Mouse (Mus musculus) forebrain, embryonic 11.5 days (tissue): ENCODE results near the gene Limd1. TPM values are rescaled to one million over a fixed set of nuclear protein-coding genes. Genes with fewer than 3 reads are reported as not detected.

Source experiments
- ATAC-seq: fragments of 200-750 bp; cut with Nextera tagmentation; replicated peaks from 2 replicates; pipeline ENCODE4 v1.8.0; 2017; ENCODE audit warnings: moderate TSS enrichment; ENCODE audit not compliant: low FRiP score
- DNase-seq: peaks from one replicate; pipeline ENCODE4 v3.0.0-alpha.2; 2017; ENCODE audit warnings: low spot score
- H3K27ac ChIP-seq: fragments of 300-500 bp; sonication (generic); 2 replicates; pipeline ENCODE4 v1.5.1; 2014; ENCODE audit warnings: low read depth, low read length
- H3K27me3 ChIP-seq: fragments of 300-500 bp; sonication (generic); 2 replicates; pipeline ENCODE4 v1.6.1; 2014; ENCODE audit warnings: mild to moderate bottlenecking, low read length, mixed read lengths; ENCODE audit not compliant: control insufficient read depth, insufficient read depth
- H3K36me3 ChIP-seq: fragments of 300-500 bp; sonication (generic); 2 replicates; pipeline ENCODE4 v1.6.1; 2014; ENCODE audit warnings: mild to moderate bottlenecking, low read length, moderate library complexity, mixed read lengths; ENCODE audit not compliant: control insufficient read depth, insufficient read depth
- H3K4me1 ChIP-seq: fragments of 300-500 bp; sonication (generic); replicated peaks from 2 replicates; pipeline ENCODE4 v1.6.1; 2014; ENCODE audit warnings: low read length, mixed read lengths; ENCODE audit not compliant: control insufficient read depth, insufficient read depth
- H3K4me2 ChIP-seq: fragments of 300-500 bp; sonication (generic); 2 replicates; pipeline ENCODE4 v1.6.1; 2014; ENCODE audit warnings: low read depth, mild to moderate bottlenecking, low read length, moderate library complexity, mixed read lengths; ENCODE audit not compliant: severe bottlenecking
- H3K4me3 ChIP-seq: fragments of 300-500 bp; sonication (generic); 2 replicates; pipeline ENCODE4 v1.5.1; 2014; ENCODE audit warnings: low read depth, low read length
- H3K9ac ChIP-seq: fragments of 300-500 bp; sonication (generic); 2 replicates; pipeline ENCODE4 v1.6.1; 2014; ENCODE audit warnings: low read length
- H3K9me3 ChIP-seq: fragments of 300-500 bp; sonication (generic); 2 replicates; pipeline ENCODE4 v1.6.1; 2016; ENCODE audit warnings: low read length, mixed read lengths; ENCODE audit not compliant: control insufficient read depth
- WGBS: fragments of 180-500 bp; shearing (Covaris S2); extraction: QIAGEN DNeasy Blood & Tissue Kit; methylation state at CpG from one replicate; pipeline ENCODE4 v1.1.7; 2014; 5-methylcytosine and 5-hydroxymethylcytosine counted together
- polyA plus RNA-seq: library from polyadenylated mRNA; unstranded; fragments of >200 nt; fragmentation: Nextera tagmentation; extraction: Ambion mirVana; gene quantifications from 2 replicates; pipeline ENCODE4 v1.2.1, GENCODE M21; 2014

The Limd1 gene
- polyA plus RNA-seq, 1 experiment from 2014 or later, result 52.3 TPM

DNA sequence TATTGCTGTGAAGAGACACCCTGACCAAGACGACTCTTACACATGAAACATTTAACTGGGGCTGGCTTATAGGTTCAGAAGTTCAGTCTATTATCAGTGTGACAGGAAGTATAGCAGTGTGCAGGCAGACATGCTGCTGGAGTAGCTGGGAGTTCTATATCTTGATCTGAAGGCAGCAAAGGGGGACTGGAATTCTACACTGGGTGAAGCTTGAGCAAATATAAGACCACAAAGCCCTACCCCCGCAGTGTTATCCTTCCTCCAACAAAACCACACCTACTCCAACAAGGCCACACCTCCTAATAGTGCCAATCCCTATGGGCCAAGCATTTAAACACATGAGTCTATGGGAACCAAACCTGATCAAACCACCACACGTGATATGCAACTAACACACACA lies 26.7 kb upstream of the Limd1 start:
- Histone ChIP-seq H3K4me1 (no peaks in the 10 kb centered on the region), H3K27ac (no peak overlapping the region), H3K27me3 (no peaks in the 10 kb centered on the region), H3K9me3 (no peaks in the 10 kb centered on the region), H3K4me3 (no peak overlapping the region), H3K36me3 (no peaks in the 10 kb centered on the region), H3K9ac (no peak overlapping the region), H3K4me2 (no peak overlapping the region)
- DNase-seq (no peak), ATAC-seq (no peak)
- 82% methylated on average over 3 of the region's 3 CpGs for WGBS

DNA sequence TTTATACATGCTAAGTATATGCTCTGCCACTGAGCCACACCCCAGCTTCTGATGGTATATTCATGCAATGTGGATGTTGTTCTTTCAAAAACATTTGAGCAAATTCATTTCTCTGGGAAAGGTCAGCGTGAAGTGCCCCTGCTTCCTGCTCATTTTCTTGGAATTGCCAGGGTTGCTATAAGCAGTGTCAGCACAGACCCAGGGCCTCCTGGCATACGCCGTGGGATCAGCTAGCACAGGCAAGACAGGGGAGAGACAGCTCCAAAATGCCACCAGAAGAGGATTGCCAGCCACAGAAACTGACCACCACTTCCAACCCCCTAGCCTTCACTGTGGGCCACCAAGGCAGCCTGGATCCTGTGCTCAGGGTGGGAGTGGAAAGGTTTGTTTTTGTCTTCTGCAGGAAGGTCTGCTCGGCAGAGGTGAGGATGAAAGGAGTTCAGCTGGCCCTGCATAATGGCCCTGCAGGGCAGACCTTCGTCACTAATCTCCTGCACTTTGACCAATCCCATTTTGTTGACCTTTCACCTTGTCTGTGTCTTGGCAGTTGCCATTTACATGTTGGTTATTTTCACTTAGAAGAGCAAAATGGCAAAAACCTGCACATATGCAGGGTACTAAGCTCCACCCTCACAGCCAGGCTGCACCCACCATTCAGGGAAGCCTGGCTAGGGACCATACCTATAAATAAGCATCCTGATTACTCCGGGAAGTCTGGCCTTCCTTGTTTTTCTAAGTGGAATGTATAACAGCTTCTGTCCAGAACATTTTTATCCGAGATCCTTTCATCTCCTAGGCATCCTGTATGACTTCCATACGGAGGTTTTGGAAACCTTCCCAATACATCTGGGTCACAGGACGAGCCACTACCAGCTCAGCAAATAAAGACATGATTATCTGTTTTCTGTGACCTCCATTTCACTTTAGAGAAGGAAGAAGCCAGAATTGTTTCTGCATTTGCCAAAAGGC lies 21.6 kb upstream of the Limd1 start:
- no peaks in the 10 kb centered on the region for H3K4me1 ChIP-seq
- H3K27me3 ChIP-seq, result 0 out of 2 replicates have a peak, but pooled peaks cover 2% of the 10 kb centered on the region
- no peak overlapping the region for H3K27ac ChIP-seq
- no peak overlapping the region for H3K4me2 ChIP-seq
- H3K36me3 ChIP-seq, result no peaks in the 10 kb centered on the region
- H3K9ac ChIP-seq, result no peak overlapping the region
- H3K4me3 ChIP-seq, result no peak overlapping the region
- no peaks in the 10 kb centered on the region for H3K9me3 ChIP-seq
- ATAC-seq (no peak), DNase-seq (no peak)
- 69% methylated on average over 9 of the region's 9 CpGs for WGBS

DNA sequence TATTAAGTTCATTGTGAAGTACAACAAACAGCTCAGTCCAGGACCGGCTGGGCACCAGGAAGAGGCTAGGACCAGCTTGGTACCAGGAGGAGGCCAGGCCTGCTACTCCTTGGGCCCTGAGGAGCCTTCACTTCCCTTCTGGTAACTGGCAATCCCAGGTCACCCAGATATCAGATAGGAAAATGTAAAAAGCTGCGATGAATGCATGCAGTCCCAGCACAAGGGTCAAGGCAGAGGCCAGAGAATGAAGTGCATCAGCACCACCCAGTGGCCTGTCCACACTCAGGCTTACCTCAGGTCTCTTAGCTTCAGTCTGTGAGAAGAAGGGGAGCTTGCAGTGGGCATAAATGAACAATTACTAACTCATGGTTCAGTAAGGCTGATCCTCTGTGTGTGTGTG lies 20.9 kb upstream of the Limd1 start:
- H3K4me1 ChIP-seq, result no peaks in the 10 kb centered on the region
- WGBS, result 71% methylated on average over 2 of the region's 2 CpGs
- H3K4me2 ChIP-seq, result no peak overlapping the region
- no peaks in the 10 kb centered on the region for H3K36me3 ChIP-seq
- ATAC-seq (no peak), DNase-seq (no peak)
- H3K9me3 ChIP-seq, result no peaks in the 10 kb centered on the region
- no peak overlapping the region for H3K4me3 ChIP-seq
- H3K9ac ChIP-seq, result no peak overlapping the region
- no peak overlapping the region for H3K27ac ChIP-seq
- 0 out of 2 replicates have a peak, but pooled peaks cover 2% of the 10 kb centered on the region for H3K27me3 ChIP-seq

DNA sequence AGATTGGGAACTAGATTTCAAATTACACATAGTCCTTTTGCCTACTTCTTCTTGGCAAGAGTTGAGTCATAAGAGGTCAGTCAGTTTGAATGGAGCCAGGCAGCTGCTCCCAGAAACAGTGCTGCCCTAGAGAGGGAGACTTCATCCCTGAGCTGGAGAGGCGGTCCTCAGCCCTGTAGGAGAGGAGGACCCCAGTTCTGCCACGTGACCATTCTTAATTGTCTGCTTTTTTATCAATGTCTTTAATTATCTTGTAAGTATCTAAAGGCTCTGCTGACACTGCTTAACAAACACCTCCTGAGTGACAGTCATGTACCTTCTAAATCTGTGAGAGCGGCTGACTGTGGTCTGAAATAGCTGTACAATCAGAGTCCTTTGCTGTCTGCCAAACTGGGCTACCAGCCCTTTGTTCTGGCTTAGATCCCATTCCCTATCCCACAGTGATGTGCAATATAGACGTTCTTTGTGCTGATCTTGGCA lies 11.3 kb upstream of the Limd1 start:
- Histone ChIP-seq H3K9ac (no peak overlapping the region), H3K4me2 (no peak overlapping the region), H3K27me3 (no peaks in the 10 kb centered on the region), H3K36me3 (no peaks in the 10 kb centered on the region; the same call in 1 of the 2 replicates), H3K27ac (no peak overlapping the region), H3K4me3 (no peak overlapping the region), H3K9me3 (no peaks in the 10 kb centered on the region), H3K4me1 (no peaks in the 10 kb centered on the region)
- WGBS, result 68% methylated on average over 4 of the region's 4 CpGs
- ATAC-seq, result no peak
- no peak for DNase-seq

DNA sequence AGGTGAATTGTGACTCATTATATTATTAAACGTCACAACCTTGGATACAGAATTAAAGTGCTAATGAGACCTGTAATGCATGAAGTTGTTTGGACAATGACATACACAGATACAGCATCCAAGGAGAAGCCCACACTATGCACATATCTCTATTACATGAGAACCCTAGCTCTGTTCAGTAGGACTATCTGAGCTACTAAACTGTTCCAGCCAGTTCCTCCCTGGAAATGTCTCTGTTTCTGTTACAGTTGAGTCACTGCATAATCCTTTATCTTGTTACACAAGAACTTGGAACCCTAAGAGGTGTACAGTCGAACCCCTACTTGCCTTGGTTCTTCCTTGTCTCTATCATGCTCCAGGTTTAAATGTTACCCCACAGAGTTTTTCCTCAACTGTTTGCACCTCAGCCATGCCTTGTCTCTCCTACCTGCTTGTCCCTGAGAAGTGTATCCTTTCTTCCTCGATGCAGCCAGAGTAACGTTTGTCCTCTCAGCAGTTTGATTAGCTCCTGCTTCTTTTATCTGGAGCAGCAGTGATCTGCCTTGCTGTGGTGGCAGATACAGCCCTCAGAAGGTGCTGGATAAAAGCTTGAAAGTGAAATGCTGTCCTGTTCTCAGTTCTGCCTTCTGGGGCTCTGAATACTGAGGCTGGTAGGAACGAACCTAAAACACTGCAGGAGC lies 10.0 kb upstream of the Limd1 start:
- DNase-seq, result no peak
- Histone ChIP-seq H3K4me3 (no peak overlapping the region), H3K9me3 (no peaks in the 10 kb centered on the region), H3K4me2 (no peak overlapping the region), H3K27me3 (no peaks in the 10 kb centered on the region), H3K9ac (no peak overlapping the region), H3K27ac (no peak overlapping the region), H3K4me1 (no peaks in the 10 kb centered on the region), H3K36me3 (no peaks in the 10 kb centered on the region)
- 70% methylated on average over 5 of the region's 5 CpGs for WGBS
- ATAC-seq, result no peak

DNA sequence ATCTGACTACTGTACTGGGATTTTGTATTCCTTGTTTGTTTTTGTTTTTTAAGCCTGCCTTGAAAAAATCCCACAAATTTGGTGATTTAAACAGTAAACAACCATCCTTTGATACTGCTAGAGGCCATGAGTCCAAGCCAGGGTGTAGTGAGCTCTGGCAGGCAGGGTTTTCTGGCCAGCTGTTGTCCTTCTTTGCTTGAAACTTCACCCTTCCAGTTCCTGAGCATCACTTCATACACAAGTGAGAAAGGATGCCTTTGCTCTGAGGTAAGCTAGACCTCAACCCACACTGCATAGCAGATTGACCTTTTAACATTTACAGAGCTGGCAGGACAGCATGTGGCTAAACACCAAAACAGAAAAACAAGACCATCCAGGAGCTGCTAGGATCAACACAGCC lies 9.4 kb upstream of the Limd1 start:
- Histone ChIP-seq H3K36me3 (no peaks in the 10 kb centered on the region), H3K27ac (no peak overlapping the region), H3K9ac (no peak overlapping the region), H3K4me3 (no peak overlapping the region), H3K9me3 (no peaks in the 10 kb centered on the region), H3K4me2 (no peak overlapping the region), H3K27me3 (no peaks in the 10 kb centered on the region), H3K4me1 (no peaks in the 10 kb centered on the region)
- ATAC-seq, result no peak
- DNase-seq, result no peak

DNA sequence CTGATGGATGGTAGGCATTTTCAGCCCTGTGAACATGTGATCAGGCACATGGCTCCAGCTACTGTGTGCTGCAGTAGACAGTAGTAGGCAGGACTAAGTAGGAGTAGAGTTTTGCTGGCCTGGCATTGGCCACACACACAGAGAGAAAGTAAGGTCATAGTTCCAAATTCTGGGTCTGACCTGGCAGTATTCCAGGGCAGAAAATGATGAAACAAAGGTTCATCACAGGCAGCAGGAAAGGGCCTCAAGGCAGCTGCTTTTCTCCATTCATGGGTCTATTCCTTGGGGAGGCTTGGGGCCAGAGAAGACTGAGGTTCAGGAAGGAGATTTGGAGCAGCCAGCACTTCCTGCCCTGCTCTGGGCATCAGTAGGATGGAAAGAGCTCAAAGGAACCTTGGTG lies 5.1 kb upstream of the Limd1 start:
- H3K27me3 ChIP-seq, result no peaks in the 10 kb centered on the region
- ATAC-seq (no peak), DNase-seq (no peak)
- H3K9ac ChIP-seq, result no peak overlapping the region
- no peaks in the 10 kb centered on the region for H3K9me3 ChIP-seq
- no peaks in the 10 kb centered on the region for H3K36me3 ChIP-seq
- 0 out of 2 replicates have a peak, but pooled peaks cover 3% of the 10 kb centered on the region for H3K4me1 ChIP-seq
- H3K4me2 ChIP-seq, result no peak overlapping the region
- no peak overlapping the region for H3K4me3 ChIP-seq
- H3K27ac ChIP-seq, result no peak overlapping the region

DNA sequence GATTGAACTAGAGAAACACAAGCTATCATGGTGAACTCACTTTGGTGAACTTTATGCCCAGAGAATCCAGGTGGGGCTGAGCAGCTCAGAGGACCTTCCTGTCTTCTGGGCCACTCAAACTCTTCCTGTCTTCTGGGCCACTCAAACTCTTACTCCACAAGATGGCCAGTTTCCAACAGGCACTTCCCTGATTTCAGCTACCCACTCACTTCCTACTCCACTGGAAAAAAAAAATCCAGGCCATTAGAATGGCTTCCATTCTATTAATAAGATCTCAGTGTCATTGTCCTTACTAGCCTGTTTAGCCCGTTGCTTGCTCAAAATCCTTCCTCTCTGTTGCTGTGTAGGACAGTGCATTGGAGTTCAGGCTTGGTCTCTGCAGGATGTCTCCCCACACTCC lies 2.9 kb upstream of the Limd1 start:
- no peak overlapping the region for H3K27ac ChIP-seq
- ATAC-seq, result no peak
- no peak overlapping the region for H3K4me3 ChIP-seq
- WGBS, result 78% methylated on average over 1 of the region's 1 CpGs
- peaks cover 11% of the 10 kb centered on the region; the same call in 1 of the 2 replicates for H3K4me1 ChIP-seq
- H3K27me3 ChIP-seq, result no peaks in the 10 kb centered on the region
- no peaks in the 10 kb centered on the region for H3K9me3 ChIP-seq
- no peak for DNase-seq
- H3K9ac ChIP-seq, result no peak overlapping the region
- no peaks in the 10 kb centered on the region for H3K36me3 ChIP-seq
- H3K4me2 ChIP-seq, result no peak overlapping the region
